Mouse (Mus musculus): Measurements from ENCODE around the gene Hsd17b14.

Gene Hsd17b14

GRCm38 (mm10) chr7:45530643-45531042, 24.1 kb upstream of the Hsd17b14 start:
- DNase-seq: no peak

- no peak for DNase-seq
These were observed 19.0 kb upstream of the Hsd17b14 start for GRCm38 (mm10) chr7:45535676-45536075.

- no peak for DNase-seq
These were observed 17.1 kb upstream of the Hsd17b14 start for GRCm38 (mm10) chr7:45537602-45538001.

- DNase-seq: peak in 1 of 2 experiments; percentile 62
These were observed 16.3 kb upstream of the Hsd17b14 start for GRCm38 (mm10) chr7:45538163-45539041.

GRCm38 (mm10) chr7:45539095-45539494, 15.6 kb upstream of the Hsd17b14 start:
- DNase-seq: no peak

GRCm38 (mm10) chr7:45540213-45540612, 14.5 kb upstream of the Hsd17b14 start:
- peak in 1 of 2 experiments; percentile 50 for DNase-seq

- no peak for DNase-seq
These were observed 10.2 kb upstream of the Hsd17b14 start for GRCm38 (mm10) chr7:45544525-45544924.

GRCm38 (mm10) chr7:45549641-45550436, 4.9 kb upstream of the Hsd17b14 start:
- no peak for DNase-seq

GRCm38 (mm10) chr7:45550821-45551511, 3.7 kb upstream of the Hsd17b14 start:
- no peak for DNase-seq

GRCm38 (mm10) chr7:45551512-45551883, 3.2 kb upstream of the Hsd17b14 start:
- DNase-seq: no peak

- no peak for DNase-seq
These were observed 1.2 kb upstream of the Hsd17b14 start for GRCm38 (mm10) chr7:45553519-45553918.

- DNase-seq: no peak
These were observed 703 bp upstream of the Hsd17b14 start for GRCm38 (mm10) chr7:45553990-45554389.

- peak; percentile 78 to 86 for DNase-seq
These were observed 1.1 kb downstream of the Hsd17b14 start for GRCm38 (mm10) chr7:45555787-45556186.

- DNase-seq: no peak
These were observed 4.2 kb downstream of the Hsd17b14 start for GRCm38 (mm10) chr7:45558907-45559306.

GRCm38 (mm10) chr7:45560241-45560640, 5.5 kb downstream of the Hsd17b14 start:
- no peak for DNase-seq

- peak; percentile 69 to 87 for DNase-seq
These were observed 6.3 kb downstream of the Hsd17b14 start for GRCm38 (mm10) chr7:45560843-45561623.

- DNase-seq: no peak
These were observed 7.2 kb downstream of the Hsd17b14 start for GRCm38 (mm10) chr7:45561624-45562520.

GRCm38 (mm10) chr7:45564811-45565210, 10.1 kb downstream of the Hsd17b14 start:
- no peak for DNase-seq

GRCm38 (mm10) chr7:45565446-45565845, 10.8 kb downstream of the Hsd17b14 start:
- DNase-seq: no peak

- no peak for DNase-seq
These were observed 12.6 kb downstream of the Hsd17b14 start for GRCm38 (mm10) chr7:45567112-45567779.
